Mouse (Mus musculus) gastrocnemius, postnatal 10 days (tissue): Measurements from ENCODE around the gene Lcorl. TPM values are rescaled to one million over a fixed set of nuclear protein-coding genes. Genes with fewer than 3 reads are reported as not detected.

Experiments
- DNase-seq: peaks from one replicate; pipeline ENCODE4 v3.0.0; 2021; ENCODE audit warnings: mixed read lengths
- long read RNA-seq, 2 experiments: library from polyadenylated mRNA; stranded (forward); transcript quantifications; one replicate each; pipeline ENCODE4 v2.0.0; 2021
- total RNA-seq, 2 experiments: library from RNA; stranded (reverse); gene quantifications; 2 replicates each; pipeline ENCODE4 v1.2.3; 2021

Lcorl gene
- 10 to 100 TPM; 12.0 to 12.8 TPM for total RNA-seq
- long read RNA-seq, experiment 1, full-length matches to known transcripts = 4 of 4 reads
- long read RNA-seq, experiment 1, partial matches to known transcripts = 0 of 4 reads
- long read RNA-seq, experiment 1, other reads (novel, unspliced or antisense) = 0 of 4 reads
- long read RNA-seq, experiment 2, full-length matches to known transcripts = 1 of 1 reads
- long read RNA-seq, experiment 2, partial matches to known transcripts = 0 of 1 reads
- long read RNA-seq, experiment 2, other reads (novel, unspliced or antisense) = 0 of 1 reads

GRCm38 (mm10) chr5:45857254-45858011, at the start of gene Lcorl:
Lcorl (minus strand) TSS chr5:45857615.
- DNase-seq = peak; percentile 88

GRCm38 (mm10) chr5:45904683-45905082, 47.3 kb upstream of the Lcorl start:
- DNase-seq = no peak

GRCm38 (mm10) chr5:45903246-45903645, 45.8 kb upstream of the Lcorl start:
- no peak for DNase-seq

- DNase-seq = no peak
Measured at GRCm38 (mm10) chr5:45895362-45895761, 37.9 kb upstream of the Lcorl start.

GRCm38 (mm10) chr5:45893696-45894095, 36.3 kb upstream of the Lcorl start:
- no peak for DNase-seq

- no peak for DNase-seq
Measured at GRCm38 (mm10) chr5:45876328-45876727, 18.9 kb upstream of the Lcorl start.

GRCm38 (mm10) chr5:45875472-45875871, 18.1 kb upstream of the Lcorl start:
- no peak for DNase-seq

GRCm38 (mm10) chr5:45874284-45875030, 17.0 kb upstream of the Lcorl start:
- DNase-seq = no peak

GRCm38 (mm10) chr5:45858368-45858767, 953 bp upstream of the Lcorl start:
- no peak for DNase-seq

- DNase-seq = peak; percentile 48
Measured at GRCm38 (mm10) chr5:45856876-45857253, 550 bp downstream of the Lcorl start.

- peak; percentile 43 for DNase-seq
Measured at GRCm38 (mm10) chr5:45856303-45856821, 1.1 kb downstream of the Lcorl start.

GRCm38 (mm10) chr5:45855526-45856302, 1.7 kb downstream of the Lcorl start:
- peak; percentile 22 for DNase-seq

- DNase-seq = no peak
Measured at GRCm38 (mm10) chr5:45844723-45845122, 12.7 kb downstream of the Lcorl start.

- DNase-seq = no peak
Measured at GRCm38 (mm10) chr5:45835131-45835530, 22.3 kb downstream of the Lcorl start.

GRCm38 (mm10) chr5:45811527-45811926, 45.9 kb downstream of the Lcorl start:
- DNase-seq = no peak

- DNase-seq = no peak
Measured at GRCm38 (mm10) chr5:45791864-45792263, 65.6 kb downstream of the Lcorl start.

GRCm38 (mm10) chr5:45790221-45790620, 67.2 kb downstream of the Lcorl start:
- no peak for DNase-seq

GRCm38 (mm10) chr5:45757502-45758121, 99.8 kb downstream of the Lcorl start:
- DNase-seq = no peak

GRCm38 (mm10) chr5:45737911-45738310, 119.5 kb downstream of the Lcorl start:
- DNase-seq = no peak

GRCm38 (mm10) chr5:45733751-45734150, 123.7 kb downstream of the Lcorl start:
- DNase-seq = no peak

GRCm38 (mm10) chr5:45718848-45719488, 138.4 kb downstream of the Lcorl start:
- no peak for DNase-seq
